Mouse (Mus musculus) CD4-positive, CD25-positive, alpha-beta regulatory T cell, adult 4 months (primary cell): ENCODE results near the gene Lmx1b. TPM values are rescaled to one million over a fixed set of nuclear protein-coding genes. Genes with fewer than 3 reads are reported as not detected.

ENCODE experiments used
- ATAC-seq: one replicate; pipeline ENCODE4 v1.8.0; 2017
- polyA plus RNA-seq, 2 experiments: library from polyadenylated mRNA; unstranded; fragments of 100-300 nt; shearing (Covaris generic); gene quantifications; one replicate each; pipeline ENCODE4 v1.2.1; 2017

The Lmx1b gene
- not detected for polyA plus RNA-seq

- no peak for ATAC-seq
Measured at GRCm38 (mm10) chr2:33640171-33640721, at the start of gene Lmx1b. TSS of gene Lmx1b (minus strand) at chr2:33640511.

- ATAC-seq, result no peak
Measured at GRCm38 (mm10) chr2:33689880-33690462, 49.7 kb upstream of the Lmx1b start.

GRCm38 (mm10) chr2:33689155-33689879 is 49.0 kb upstream of the Lmx1b start:
- no peak for ATAC-seq

GRCm38 (mm10) chr2:33683594-33683993 is 43.3 kb upstream of the Lmx1b start:
- ATAC-seq, result no peak

- ATAC-seq, result no peak
Measured at GRCm38 (mm10) chr2:33683095-33683494, 42.8 kb upstream of the Lmx1b start.

GRCm38 (mm10) chr2:33682219-33682618 is 41.9 kb upstream of the Lmx1b start:
- no peak for ATAC-seq

- no peak for ATAC-seq
Measured at GRCm38 (mm10) chr2:33678950-33679654, 38.8 kb upstream of the Lmx1b start.

- ATAC-seq, result no peak
Measured at GRCm38 (mm10) chr2:33672701-33673472, 32.6 kb upstream of the Lmx1b start.

- no peak for ATAC-seq
Measured at GRCm38 (mm10) chr2:33668741-33669140, 28.4 kb upstream of the Lmx1b start.

GRCm38 (mm10) chr2:33666388-33666945 is 26.2 kb upstream of the Lmx1b start:
- no peak for ATAC-seq

GRCm38 (mm10) chr2:33665363-33666058 is 25.2 kb upstream of the Lmx1b start:
- ATAC-seq, result no peak

GRCm38 (mm10) chr2:33664661-33665060 is 24.4 kb upstream of the Lmx1b start:
- no peak for ATAC-seq

GRCm38 (mm10) chr2:33659288-33659629 is 18.9 kb upstream of the Lmx1b start:
- no peak for ATAC-seq

- ATAC-seq, result no peak
Measured at GRCm38 (mm10) chr2:33658602-33659287, 18.4 kb upstream of the Lmx1b start.

- ATAC-seq, result no peak
Measured at GRCm38 (mm10) chr2:33652517-33653198, 12.3 kb upstream of the Lmx1b start.

GRCm38 (mm10) chr2:33649371-33649770 is 9.1 kb upstream of the Lmx1b start:
- ATAC-seq, result no peak

GRCm38 (mm10) chr2:33648894-33649293 is 8.6 kb upstream of the Lmx1b start:
- ATAC-seq, result no peak

- ATAC-seq, result no peak
Measured at GRCm38 (mm10) chr2:33646283-33646550, 5.9 kb upstream of the Lmx1b start.

- no peak for ATAC-seq
Measured at GRCm38 (mm10) chr2:33645538-33646282, 5.4 kb upstream of the Lmx1b start.
